Mouse (Mus musculus) myocyte (in vitro differentiated cells): Measurements from ENCODE around the gene Exoc8. TPM values are rescaled to one million over a fixed set of nuclear protein-coding genes. Genes with fewer than 3 reads are reported as not detected.
A peak's percentile ranks its signal among the peaks of the same experiment; 100 is the strongest.

Experiments used
- H3K27me3 ChIP-seq: one replicate; pipeline ENCODE4 v1.6.1; 2011; ENCODE audit not compliant: control insufficient read depth, insufficient read depth, insufficient read length
- H3K36me3 ChIP-seq: one replicate; pipeline ENCODE4 v1.6.1; 2011; ENCODE audit not compliant: control insufficient read depth, insufficient read depth
- H3K4me2 ChIP-seq: one replicate; pipeline ENCODE4 v1.6.1; 2011; ENCODE audit warnings: low read depth, control low read depth
- H3K4me3 ChIP-seq: one replicate; pipeline ENCODE4 v1.5.1; 2011; ENCODE audit warnings: mild to moderate bottlenecking, control low read depth, moderate library complexity
- H3K79me2 ChIP-seq: one replicate; pipeline ENCODE4 v1.6.1; 2011; ENCODE audit not compliant: control insufficient read depth, insufficient read depth
- H3ac ChIP-seq: one replicate; pipeline ENCODE4 v1.6.1; 2011; ENCODE audit not compliant: control insufficient read depth, insufficient read length
- CEBPB ChIP-seq: IDR thresholded peaks from 2 replicates; pipeline ENCODE4 v1.6.1; 2011; ENCODE audit warnings: mild to moderate bottlenecking, moderate library complexity; ENCODE audit not compliant: poor library complexity, insufficient read depth, severe bottlenecking
- E2F4 ChIP-seq: IDR thresholded peaks from one replicate; pipeline ENCODE4 v1.6.1; 2011; ENCODE audit warnings: mild to moderate bottlenecking, control low read depth, moderate library complexity; ENCODE audit not compliant: insufficient read depth
- MAX ChIP-seq: IDR thresholded peaks from one replicate; pipeline ENCODE4 v1.6.1; 2011; ENCODE audit warnings: low read depth, mild to moderate bottlenecking, control low read depth
- MYOD1 ChIP-seq, 3 experiments: IDR thresholded peaks; one replicate each; pipeline ENCODE4 v1.6.1; 2011; ENCODE audit warnings: control low read depth in 2 of 3, low read depth in 2 of 3, mild to moderate bottlenecking in 2 of 3, moderate library complexity in 1 of 3; ENCODE audit not compliant: insufficient read length in 2 of 3, control insufficient read depth in 1 of 3
- MYOG ChIP-seq, 3 experiments: IDR thresholded peaks; one replicate each; pipeline ENCODE4 v1.6.1; 2011; ENCODE audit warnings: control low read depth in 2 of 3, low read depth in 2 of 3, mild to moderate bottlenecking in 2 of 3; ENCODE audit not compliant: insufficient read length in 2 of 3, control insufficient read depth in 1 of 3, insufficient read depth in 1 of 3
- POLR2A ChIP-seq: IDR thresholded peaks from one replicate; pipeline ENCODE4 v1.6.1; 2011; ENCODE audit warnings: low read depth, mild to moderate bottlenecking, control low read depth, moderate library complexity; ENCODE audit not compliant: insufficient read length
- POLR2AphosphoS2 ChIP-seq: IDR thresholded peaks from one replicate; pipeline ENCODE4 v1.6.1; 2011; ENCODE audit warnings: low read depth, control low read depth; ENCODE audit not compliant: insufficient read length
- REST ChIP-seq: IDR thresholded peaks from one replicate; pipeline ENCODE4 v1.6.1; 2011; ENCODE audit warnings: mild to moderate bottlenecking, control low read depth, moderate library complexity; ENCODE audit not compliant: insufficient read depth, insufficient read length
- SRF ChIP-seq: IDR thresholded peaks from one replicate; pipeline ENCODE4 v1.6.1; 2011; ENCODE audit warnings: low read depth; ENCODE audit not compliant: control insufficient read depth, insufficient read length
- TCF12 ChIP-seq: IDR thresholded peaks from one replicate; pipeline ENCODE4 v1.6.1; 2011; ENCODE audit warnings: mild to moderate bottlenecking, control low read depth; ENCODE audit not compliant: poor library complexity, insufficient read depth, severe bottlenecking
- TCF3 ChIP-seq: IDR thresholded peaks from one replicate; pipeline ENCODE4 v1.6.1; 2011; ENCODE audit warnings: low read depth, control low read depth; ENCODE audit not compliant: insufficient read length
- USF1 ChIP-seq: IDR thresholded peaks from one replicate; pipeline ENCODE4 v1.6.1; 2011; ENCODE audit warnings: low read depth, mild to moderate bottlenecking, control low read depth, moderate library complexity
- polyA plus RNA-seq: library from polyadenylated mRNA; unstranded; fragments of >200 nt; fragmentation: generic; extraction: Trizol; gene quantifications from one replicate; pipeline ENCODE4 v1.2.1, GENCODE M21; 2012; ENCODE audit warnings: missing spikeins

Gene Exoc8
- polyA plus RNA-seq, 1 experiment = 8.8 TPM

DNA sequence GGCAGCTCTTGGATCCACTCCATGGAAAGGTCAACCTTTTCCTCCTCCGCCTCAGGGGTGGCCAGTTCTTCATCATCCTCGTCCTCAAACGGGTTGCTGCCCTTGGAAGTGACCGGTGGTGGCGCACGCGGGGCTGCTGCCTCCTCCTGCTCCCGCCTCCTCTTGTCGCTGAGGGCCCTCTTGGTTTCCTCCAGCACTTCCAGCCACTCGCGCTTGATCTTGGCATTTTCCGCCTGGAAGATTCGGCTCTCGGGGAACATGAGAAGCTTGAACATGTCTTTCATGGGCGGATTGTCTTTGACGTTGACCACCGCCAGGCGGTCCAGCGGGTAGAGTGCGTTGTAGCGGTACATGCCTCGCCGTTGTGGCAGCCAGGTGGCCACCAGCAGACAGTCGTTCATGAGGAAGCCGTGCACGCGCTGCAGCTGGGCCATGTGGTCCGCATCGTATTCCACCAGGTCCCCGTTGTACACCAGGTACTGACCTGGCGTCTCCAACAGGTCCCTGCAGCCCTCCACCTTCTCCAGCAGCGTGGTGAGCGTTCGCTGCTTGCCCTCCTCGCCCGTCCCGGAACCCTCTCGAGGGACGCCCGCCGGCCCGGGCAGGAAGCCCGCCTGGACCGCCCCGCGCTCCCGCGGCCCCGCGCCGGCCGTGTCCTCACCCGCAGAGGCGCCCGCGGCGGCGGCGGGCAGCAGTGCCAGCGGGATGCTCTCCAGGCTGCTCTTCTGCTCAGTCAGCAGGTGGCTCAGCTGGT, 696 bp downstream of the Exoc8 start:
- Histone ChIP-seq H3K79me2 (peaks cover 45% of the 10 kb centered on the region), H3K36me3 (peaks cover 18% of the 10 kb centered on the region), H3ac (peak overlapping the region; percentile 88), H3K4me3 (peak overlapping the region; percentile 80), H3K27me3 (no peaks in the 10 kb centered on the region), H3K4me2 (peak overlapping the region; percentile 88)
- TF ChIP-seq MYOG (IDR thresholded peaks at IDR 0.05; ENCODE audit: control insufficient read depth in 1 of 3, insufficient read depth in 1 of 3, insufficient read length in 2 of 3, low read depth in 2 of 3) (peak in 1 of 3 experiments; percentile 45), MAX (no peak), MYOD1 (IDR thresholded peaks at IDR 0.05; ENCODE audit: control insufficient read depth in 1 of 3, insufficient read length in 2 of 3, low read depth in 2 of 3) (peak in 1 of 3 experiments; percentile 58), POLR2A (peak; percentile 20)

DNA sequence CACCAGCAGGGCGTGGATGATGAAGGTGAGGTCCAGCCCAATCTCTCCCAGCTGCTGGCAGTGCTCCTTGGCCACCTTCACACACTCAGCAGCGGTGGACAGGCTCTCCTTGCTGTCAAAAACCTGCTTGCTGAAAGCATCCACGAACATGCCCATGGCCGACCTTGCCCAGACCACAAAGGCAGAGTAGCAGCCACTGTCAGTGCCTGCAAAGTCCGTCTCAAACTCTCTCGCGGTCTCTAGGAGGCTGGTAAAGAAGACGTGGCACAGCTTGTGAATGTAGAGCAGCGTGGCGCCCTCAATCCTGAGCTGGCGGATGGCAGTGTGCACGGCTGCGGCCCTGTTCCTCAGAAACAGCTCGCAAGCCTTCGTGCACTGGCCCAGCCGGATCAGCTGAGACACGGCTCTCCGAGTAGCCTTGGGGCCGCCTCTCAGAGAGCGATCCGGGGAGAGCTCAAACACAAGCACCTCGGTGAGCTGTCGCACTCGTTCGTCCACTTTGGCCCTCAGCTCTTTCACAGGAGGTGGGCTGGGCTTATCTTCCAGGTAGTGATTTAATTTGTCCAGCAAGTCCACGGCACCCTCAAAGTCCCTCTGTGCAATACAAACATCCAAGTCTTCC, 1.4 kb downstream of the Exoc8 start:
- Histone ChIP-seq H3K27me3 (no peaks in the 10 kb centered on the region), H3ac (peak overlapping the region; percentile 88), H3K4me3 (peak overlapping the region; percentile 80), H3K4me2 (peak overlapping the region; percentile 88), H3K79me2 (peaks cover 45% of the 10 kb centered on the region), H3K36me3 (peaks cover 20% of the 10 kb centered on the region)
- TF ChIP-seq SRF = no peak
- no peak for TF ChIP-seq REST
- TF ChIP-seq MAX = no peak
- TF ChIP-seq MYOG (IDR thresholded peaks at IDR 0.05; ENCODE audit: control insufficient read depth in 1 of 3, insufficient read depth in 1 of 3, insufficient read length in 2 of 3, low read depth in 2 of 3) = no peak
- TF ChIP-seq POLR2A = no peak
- TF ChIP-seq USF1 = no peak
- TF ChIP-seq MYOD1 (IDR thresholded peaks at IDR 0.05; ENCODE audit: control insufficient read depth in 1 of 3, insufficient read length in 2 of 3, low read depth in 2 of 3) = no peak

DNA sequence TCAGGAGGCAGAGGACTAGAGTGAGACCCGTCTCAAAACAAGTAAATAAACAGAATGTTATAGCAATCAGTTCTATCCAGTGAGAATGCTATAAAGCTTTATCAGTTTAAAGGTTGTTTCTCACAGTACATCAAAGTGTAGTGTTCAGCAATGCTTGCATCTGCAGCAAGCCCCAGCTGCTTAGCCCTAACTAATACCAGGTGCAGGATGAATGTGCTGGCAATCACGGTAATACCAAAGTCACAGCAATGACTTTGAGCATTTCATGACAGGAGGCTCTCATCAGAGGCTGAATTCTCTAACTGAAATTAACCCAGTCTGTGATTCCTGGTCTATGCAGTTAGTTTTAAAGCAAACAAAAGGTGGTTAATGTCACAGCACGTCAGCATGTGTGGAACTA, 4.9 kb downstream of the Exoc8 start:
- no peak for TF ChIP-seq TCF3
- no peak for TF ChIP-seq TCF12
- TF ChIP-seq MYOD1 (IDR thresholded peaks at IDR 0.05; ENCODE audit: control insufficient read depth in 1 of 3, insufficient read length in 2 of 3, low read depth in 2 of 3) = no peak
- TF ChIP-seq E2F4 = no peak
- TF ChIP-seq MYOG (IDR thresholded peaks at IDR 0.05; ENCODE audit: control insufficient read depth in 1 of 3, insufficient read depth in 1 of 3, insufficient read length in 2 of 3, low read depth in 2 of 3) = no peak
- no peak for TF ChIP-seq CEBPB
- TF ChIP-seq POLR2A = no peak
- no peak for TF ChIP-seq POLR2AphosphoS2
- TF ChIP-seq SRF = no peak
- TF ChIP-seq REST = no peak
- no peak for TF ChIP-seq MAX
- TF ChIP-seq USF1 = no peak
- Histone ChIP-seq H3ac (no peak overlapping the region), H3K4me3 (no peak overlapping the region), H3K79me2 (peaks cover 20% of the 10 kb centered on the region), H3K36me3 (peaks cover 21% of the 10 kb centered on the region), H3K4me2 (no peak overlapping the region), H3K27me3 (no peaks in the 10 kb centered on the region)

DNA sequence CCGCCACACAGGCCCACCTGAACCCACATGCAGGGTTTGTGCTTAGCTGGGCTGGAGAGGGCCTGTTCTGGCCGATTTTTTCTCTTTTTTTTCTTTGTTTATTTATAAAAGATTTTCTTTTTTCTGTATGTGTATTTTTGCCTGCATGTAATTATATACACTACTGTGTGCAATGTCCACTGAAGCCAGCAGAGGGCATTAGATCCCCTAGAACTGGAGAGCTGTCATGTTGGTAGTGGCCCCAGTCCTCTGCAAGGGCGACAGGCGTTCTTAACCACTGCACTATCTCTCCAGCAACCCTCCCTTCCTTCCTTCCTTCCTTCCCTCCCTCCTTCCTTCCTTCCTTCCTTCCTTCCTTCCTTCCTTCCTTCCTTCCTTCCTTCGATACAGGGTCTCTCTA, 9.1 kb downstream of the Exoc8 start:
- Histone ChIP-seq H3K4me3 (no peak overlapping the region), H3K36me3 (peaks cover 40% of the 10 kb centered on the region)
- TF ChIP-seq TCF12 (no peak), POLR2AphosphoS2 (peak; percentile 15)

DNA sequence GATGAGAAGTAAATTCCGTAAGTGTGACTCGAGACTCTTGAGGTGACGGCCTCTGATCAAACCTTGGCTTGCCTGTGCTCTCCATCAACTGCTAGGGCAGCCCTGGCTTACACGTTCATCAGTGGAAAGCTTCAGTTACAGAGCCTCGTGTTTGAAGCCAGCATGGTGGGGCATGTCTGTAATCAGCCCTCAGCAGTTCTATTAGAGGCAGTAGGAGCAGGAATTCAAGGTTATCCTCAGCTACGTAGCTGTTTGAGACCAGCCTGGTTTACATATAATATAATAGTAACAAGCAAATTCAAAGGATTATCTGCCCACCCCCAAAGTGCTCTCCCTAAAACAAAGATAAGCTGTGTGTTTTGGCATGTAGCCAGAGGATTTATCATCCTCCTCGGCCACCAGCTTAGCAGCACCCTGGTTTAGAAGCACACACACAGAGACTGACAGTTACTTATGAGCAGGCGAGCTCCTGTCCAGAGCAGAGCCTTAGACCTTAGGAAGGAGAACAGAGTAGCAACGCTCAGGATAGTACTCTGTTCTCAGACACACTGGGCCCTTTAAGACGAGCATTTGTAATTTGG, 18.5 kb downstream of the Exoc8 start:
- H3K4me3 ChIP-seq = no peak overlapping the region
- H3K36me3 ChIP-seq = peaks cover 36% of the 10 kb centered on the region
- TF ChIP-seq MYOD1 (IDR thresholded peaks at IDR 0.05; ENCODE audit: control insufficient read depth in 1 of 3, insufficient read length in 2 of 3, low read depth in 2 of 3) = no peak
- no peak for TF ChIP-seq REST
- no peak for TF ChIP-seq TCF3
- TF ChIP-seq POLR2A = no peak
- no peaks in the 10 kb centered on the region for H3K27me3 ChIP-seq
- H3ac ChIP-seq = no peak overlapping the region
- H3K79me2 ChIP-seq = no peaks in the 10 kb centered on the region
- H3K4me2 ChIP-seq = no peak overlapping the region

More for the DNA sequence above, 9.1 kb downstream of the Exoc8 start:
- Histone ChIP-seq H3K27me3 (no peaks in the 10 kb centered on the region), H3K79me2 (no peaks in the 10 kb centered on the region), H3ac (no peak overlapping the region), H3K4me2 (no peak overlapping the region)
